Mouse (Mus musculus) forebrain, embryonic 15.5 days (tissue): ENCODE data around the gene Tbcd. TPM values are rescaled to one million over a fixed set of nuclear protein-coding genes. Genes with fewer than 3 reads are reported as not detected.
A peak's percentile ranks its signal among the peaks of the same experiment; 100 is the strongest.

Experiments used
- ATAC-seq: fragments of 200-750 bp; cut with Nextera tagmentation; replicated peaks from 2 replicates; pipeline ENCODE4 v1.8.0; 2017; ENCODE audit warnings: mild to moderate bottlenecking, moderate TSS enrichment, moderate library complexity
- H3K27ac ChIP-seq: fragments of 300-500 bp; sonication (generic); replicated peaks from 2 replicates; pipeline ENCODE4 v1.5.1; 2015; ENCODE audit warnings: mild to moderate bottlenecking, inconsistent platforms
- H3K27me3 ChIP-seq: fragments of 300-500 bp; sonication (generic); 2 replicates; pipeline ENCODE4 v1.6.1; 2015; ENCODE audit warnings: inconsistent platforms
- H3K36me3 ChIP-seq: fragments of 300-500 bp; sonication (generic); 2 replicates; pipeline ENCODE4 v1.6.1; 2015; ENCODE audit warnings: mild to moderate bottlenecking, inconsistent platforms
- H3K4me1 ChIP-seq: fragments of 300-500 bp; sonication (generic); 2 replicates; pipeline ENCODE4 v1.6.1; 2015; ENCODE audit warnings: inconsistent platforms
- H3K4me2 ChIP-seq: fragments of 300-500 bp; sonication (generic); replicated peaks from 2 replicates; pipeline ENCODE4 v1.6.1; 2015; ENCODE audit warnings: mild to moderate bottlenecking, inconsistent platforms
- H3K4me3 ChIP-seq: fragments of 300-500 bp; sonication (generic); 2 replicates; pipeline ENCODE4 v1.5.1; 2015; ENCODE audit warnings: mild to moderate bottlenecking, inconsistent platforms
- H3K9ac ChIP-seq: fragments of 300-500 bp; sonication (generic); replicated peaks from 2 replicates; pipeline ENCODE4 v1.6.1; 2015; ENCODE audit warnings: mild to moderate bottlenecking, inconsistent platforms
- H3K9me3 ChIP-seq: fragments of 300-500 bp; sonication (generic); 2 replicates; pipeline ENCODE4 v1.6.1; 2016; ENCODE audit warnings: inconsistent platforms
- WGBS: fragments of 180-500 bp; shearing (Covaris S2); methylation state at CpG from one replicate; pipeline ENCODE4 v1.1.7; 2015; ENCODE audit warnings: mixed read lengths; 5-methylcytosine and 5-hydroxymethylcytosine counted together
- polyA plus RNA-seq: library from polyadenylated mRNA; unstranded; fragments of >200 nt; fragmentation: Nextera tagmentation; extraction: Ambion mirVana; gene quantifications from 2 replicates; pipeline ENCODE4 v1.2.1, GENCODE M21; 2015

Gene Tbcd
- polyA plus RNA-seq, 1 experiment from 2014 or later = 55.2 TPM

DNA sequence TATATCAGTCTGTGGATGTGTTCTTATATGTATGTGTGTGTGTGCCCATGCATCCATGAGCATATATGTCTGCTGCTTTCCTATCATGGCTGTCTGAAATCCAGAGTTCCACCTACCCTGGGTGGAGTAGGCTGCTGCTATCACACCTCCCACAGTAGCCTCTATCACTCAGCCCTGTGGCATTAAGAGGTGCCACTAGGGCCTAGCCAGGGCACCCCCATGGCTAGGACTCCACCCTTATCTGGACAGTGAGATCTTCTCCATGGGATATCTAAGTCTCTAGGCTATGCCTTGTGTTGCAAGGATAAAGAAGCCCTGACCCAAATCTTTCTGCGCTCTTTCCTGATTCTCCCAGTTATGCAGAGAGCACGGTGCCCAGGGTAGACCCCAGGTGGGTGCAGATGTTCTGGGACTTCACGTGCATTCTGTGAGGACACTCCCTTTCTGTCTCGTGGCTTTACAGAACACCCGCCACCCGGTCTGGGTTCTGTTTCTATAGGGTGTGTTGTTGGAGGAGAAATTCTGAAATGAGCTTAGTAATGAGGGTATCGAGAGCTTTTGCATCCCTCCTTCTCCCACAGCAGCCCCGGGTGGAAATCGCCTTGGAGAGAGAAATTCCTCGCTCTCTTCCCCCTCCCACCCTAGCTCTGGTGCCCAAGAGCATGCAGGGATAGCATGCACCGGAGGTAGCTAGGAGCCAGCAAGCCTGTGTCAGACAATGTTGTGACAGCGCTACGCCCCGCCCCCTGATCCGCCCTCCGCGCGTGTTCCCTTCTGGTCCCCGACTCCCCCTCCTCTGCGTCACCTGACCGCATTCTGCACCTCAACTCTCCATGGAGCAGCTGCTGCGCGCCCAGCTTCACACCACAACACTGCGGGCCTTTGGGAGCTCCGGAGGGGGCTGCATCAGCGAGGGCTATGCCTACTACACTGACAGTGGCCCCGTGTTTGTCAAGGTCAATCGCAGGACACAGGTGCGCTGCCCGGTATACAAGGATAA is 17.3 kb upstream of the Tbcd start, which contains the start of gene Fn3k:
Fn3k (plus strand) TSS at position 758 of the 1,000 bp plus-strand sequence.
- H3K4me1 ChIP-seq = peaks cover 21% of the 10 kb centered on the region
- peak within 1 kb of the TSS; percentile 58 for H3K27ac ChIP-seq
- peak within 1 kb of the TSS; percentile 76 for H3K4me2 ChIP-seq
- ATAC-seq = peak; percentile 99
- H3K9me3 ChIP-seq = no peaks in the 10 kb centered on the region
- 7% methylated on average over 30 of the region's 30 CpGs for WGBS
- H3K4me3 ChIP-seq = peak within 1 kb of the TSS; percentile 48
- peaks cover 3% of the 10 kb centered on the region; the same call in 1 of the 2 replicates for H3K36me3 ChIP-seq
- no peaks in the 10 kb centered on the region for H3K27me3 ChIP-seq
- peak within 1 kb of the TSS; percentile 57 for H3K9ac ChIP-seq

DNA sequence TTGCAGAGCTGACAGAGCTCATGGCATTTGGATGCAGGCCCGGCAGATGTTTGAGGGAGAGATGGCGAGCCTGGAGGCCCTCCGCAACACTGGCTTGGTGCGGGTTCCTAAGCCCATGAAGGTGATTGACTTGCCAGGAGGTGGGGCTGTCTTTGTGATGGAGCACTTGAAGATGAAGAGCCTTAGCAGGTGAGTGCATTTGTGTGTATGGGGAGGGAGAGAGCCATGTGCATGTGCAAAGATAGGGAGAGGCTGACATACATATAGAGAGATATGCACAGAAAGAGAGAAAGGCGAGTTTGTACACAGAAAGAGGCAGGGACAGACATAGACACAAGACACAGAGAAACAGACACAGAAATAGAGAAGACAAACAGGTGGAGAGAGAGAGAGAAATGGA is 14.5 kb upstream of the Tbcd start:
- no peak for ATAC-seq
- no peak overlapping the region for H3K27ac ChIP-seq

DNA sequence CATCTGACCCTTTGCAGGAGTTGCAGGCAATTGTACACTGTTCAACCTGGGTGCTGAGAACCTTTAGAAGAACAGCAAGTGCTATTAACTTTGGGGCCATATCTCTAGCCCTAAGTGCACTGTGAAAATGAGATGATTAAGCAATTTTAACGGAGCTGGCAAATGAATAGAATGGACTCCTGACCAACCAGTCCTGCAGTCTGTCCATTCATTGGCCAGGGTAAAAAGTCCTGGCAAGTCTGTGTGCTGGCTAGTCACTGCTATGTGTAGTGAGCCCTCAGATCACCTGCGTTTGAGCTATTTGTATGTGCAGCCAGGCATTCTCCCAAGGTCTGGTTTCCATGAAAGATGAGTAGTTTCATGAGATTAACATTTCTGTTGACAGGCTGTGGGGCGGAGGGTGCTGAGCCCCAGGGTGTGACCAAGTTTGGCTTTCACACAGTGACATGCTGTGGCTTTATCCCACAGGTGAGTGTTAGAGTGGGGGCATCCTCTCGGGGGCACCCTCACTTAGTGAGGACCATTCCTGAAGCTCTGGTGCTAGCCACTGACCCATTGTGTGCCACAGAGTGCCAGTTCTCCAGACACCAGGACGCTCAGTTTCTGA is 12.0 kb upstream of the Tbcd start:
- H3K27ac ChIP-seq = no peak overlapping the region
- WGBS = 66% methylated on average over 5 of the region's 5 CpGs
- no peak overlapping the region for H3K4me3 ChIP-seq

More for the DNA sequence above, 14.5 kb upstream of the Tbcd start:
- Histone ChIP-seq H3K9ac (no peak overlapping the region), H3K4me3 (no peak overlapping the region), H3K27me3 (no peaks in the 10 kb centered on the region), H3K4me1 (peaks cover 21% of the 10 kb centered on the region), H3K9me3 (no peaks in the 10 kb centered on the region), H3K36me3 (no peaks in the 10 kb centered on the region), H3K4me2 (no peak overlapping the region)
- 79% methylated on average over 5 of the region's 5 CpGs for WGBS

DNA sequence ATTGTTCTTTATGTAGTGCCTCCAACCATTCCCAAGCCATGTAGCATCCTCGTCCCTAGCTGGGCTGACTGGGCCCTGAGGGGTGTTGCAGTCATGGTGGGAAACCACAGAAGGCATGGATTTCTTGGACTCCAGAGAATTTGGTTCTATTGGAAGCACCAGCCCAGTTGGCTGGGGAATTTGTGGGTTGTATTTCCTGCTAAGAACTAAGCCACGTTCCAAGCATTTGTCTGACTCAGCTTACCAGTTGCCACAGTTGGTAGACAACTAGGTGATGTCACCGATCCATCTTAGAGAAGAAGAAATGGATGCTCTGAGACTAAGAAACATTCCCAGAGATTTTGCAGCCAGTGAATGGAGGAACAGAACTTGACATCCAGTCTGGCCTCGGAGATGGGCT is 10.1 kb upstream of the Tbcd start:
- no peak overlapping the region for H3K9ac ChIP-seq
- H3K27ac ChIP-seq = no peak overlapping the region
- H3K36me3 ChIP-seq = no peaks in the 10 kb centered on the region
- H3K4me1 ChIP-seq = no peaks in the 10 kb centered on the region
- no peak overlapping the region for H3K4me3 ChIP-seq
- H3K9me3 ChIP-seq = no peaks in the 10 kb centered on the region
- H3K4me2 ChIP-seq = no peak overlapping the region
- no peak for ATAC-seq
- WGBS = 88% methylated on average over 4 of the region's 4 CpGs
- no peaks in the 10 kb centered on the region for H3K27me3 ChIP-seq

More for the DNA sequence above, 12.0 kb upstream of the Tbcd start:
- ATAC-seq = no peak
- 0 out of 2 replicates have a peak, but pooled peaks cover 8% of the 10 kb centered on the region for H3K4me1 ChIP-seq
- no peaks in the 10 kb centered on the region for H3K27me3 ChIP-seq
- no peak overlapping the region for H3K4me2 ChIP-seq
- no peaks in the 10 kb centered on the region for H3K36me3 ChIP-seq
- H3K9me3 ChIP-seq = no peaks in the 10 kb centered on the region
- no peak overlapping the region for H3K9ac ChIP-seq

DNA sequence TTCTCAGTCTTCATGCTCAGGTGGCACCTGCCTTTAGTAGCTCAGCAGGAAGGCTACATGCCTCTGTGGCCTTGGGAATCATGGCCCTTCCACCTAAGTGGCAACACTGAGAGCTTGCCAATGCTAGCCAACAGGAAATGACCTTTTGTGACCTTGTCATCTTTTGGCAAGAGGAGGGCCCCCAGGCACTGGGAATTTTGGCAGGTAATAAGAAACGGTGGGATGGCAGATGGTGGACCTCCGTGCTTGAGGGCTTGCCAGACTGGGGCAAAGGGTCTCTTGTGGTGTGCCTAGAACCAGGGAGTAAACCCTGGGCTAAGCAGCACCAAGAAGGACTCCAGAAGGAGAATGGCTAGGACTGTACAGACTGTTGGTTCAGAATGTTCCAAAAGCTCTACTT is 9.7 kb upstream of the Tbcd start:
- 66% methylated on average over 2 of the region's 2 CpGs for WGBS
- no peaks in the 10 kb centered on the region for H3K9me3 ChIP-seq
- no peak overlapping the region for H3K9ac ChIP-seq
- no peaks in the 10 kb centered on the region for H3K27me3 ChIP-seq
- no peaks in the 10 kb centered on the region for H3K36me3 ChIP-seq
- ATAC-seq = no peak
- no peak overlapping the region for H3K27ac ChIP-seq
- H3K4me3 ChIP-seq = no peak overlapping the region
- no peak overlapping the region for H3K4me2 ChIP-seq
- no peaks in the 10 kb centered on the region for H3K4me1 ChIP-seq

DNA sequence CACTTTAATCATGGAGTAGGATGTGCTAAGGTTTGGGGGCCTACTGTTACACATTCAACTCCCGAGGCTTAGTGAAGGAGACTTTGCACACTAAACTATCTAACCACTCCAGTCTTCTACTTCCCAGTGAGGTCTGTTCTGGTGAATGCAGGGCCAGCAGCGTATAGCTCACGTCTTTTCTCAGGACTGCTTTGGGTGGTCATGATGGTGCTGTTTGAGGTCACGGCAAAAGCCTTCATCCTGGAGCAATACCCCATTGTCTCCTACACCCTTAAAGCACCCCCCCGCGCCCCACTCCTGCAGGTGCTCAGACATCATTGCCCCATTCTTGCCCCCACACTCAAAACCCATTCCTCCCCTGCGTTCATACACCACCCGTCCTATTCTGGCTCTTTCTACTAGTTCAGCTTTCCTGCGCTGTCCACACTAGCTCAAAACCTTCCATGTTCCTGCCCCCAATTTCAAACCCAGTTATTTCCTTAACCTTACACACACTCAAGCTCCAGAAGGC is 478 bp upstream of the Tbcd start:
- no peak; the same call in 1 of the 2 replicates for ATAC-seq

DNA sequence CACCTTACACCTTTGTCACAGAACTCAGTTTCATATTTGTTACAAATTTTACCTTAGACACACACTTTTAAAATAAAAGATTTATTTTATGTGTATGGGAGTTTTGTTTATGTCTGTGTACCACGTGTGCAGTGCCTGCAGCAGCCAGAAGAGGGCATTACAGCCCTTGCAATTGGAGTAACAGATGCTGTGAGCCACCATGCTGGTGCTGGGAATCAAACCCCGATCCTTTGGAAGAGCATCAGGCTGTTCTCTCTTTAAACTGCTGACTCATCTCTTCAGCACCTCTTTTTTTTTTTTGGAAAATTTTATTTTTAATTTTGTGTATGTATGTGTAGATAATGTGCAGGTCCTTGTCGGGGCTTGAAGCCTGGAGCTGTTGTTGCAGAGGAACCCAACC is 6.1 kb downstream of the Tbcd start:
- Histone ChIP-seq H3K9ac (no peak overlapping the region), H3K4me2 (no peak overlapping the region), H3K27ac (no peak overlapping the region), H3K36me3 (peaks cover 64% of the 10 kb centered on the region), H3K27me3 (no peaks in the 10 kb centered on the region), H3K9me3 (no peaks in the 10 kb centered on the region), H3K4me3 (no peak overlapping the region), H3K4me1 (peaks cover 13% of the 10 kb centered on the region)
- WGBS = 89% methylated on average over 3 of the region's 3 CpGs
- no peak for ATAC-seq

More for the DNA sequence above, 478 bp upstream of the Tbcd start:
- Histone ChIP-seq H3K4me1 (peaks cover 27% of the 10 kb centered on the region), H3K27ac (peak overlapping the region; percentile 88), H3K9me3 (no peaks in the 10 kb centered on the region), H3K9ac (peak overlapping the region; percentile 22; the same call in 1 of the 2 replicates), H3K27me3 (no peaks in the 10 kb centered on the region), H3K36me3 (peaks cover 11% of the 10 kb centered on the region; the same call in 1 of the 2 replicates), H3K4me3 (peak overlapping the region; percentile 87), H3K4me2 (peak overlapping the region; percentile 73)
- WGBS = 20% methylated on average over 9 of the region's 9 CpGs

DNA sequence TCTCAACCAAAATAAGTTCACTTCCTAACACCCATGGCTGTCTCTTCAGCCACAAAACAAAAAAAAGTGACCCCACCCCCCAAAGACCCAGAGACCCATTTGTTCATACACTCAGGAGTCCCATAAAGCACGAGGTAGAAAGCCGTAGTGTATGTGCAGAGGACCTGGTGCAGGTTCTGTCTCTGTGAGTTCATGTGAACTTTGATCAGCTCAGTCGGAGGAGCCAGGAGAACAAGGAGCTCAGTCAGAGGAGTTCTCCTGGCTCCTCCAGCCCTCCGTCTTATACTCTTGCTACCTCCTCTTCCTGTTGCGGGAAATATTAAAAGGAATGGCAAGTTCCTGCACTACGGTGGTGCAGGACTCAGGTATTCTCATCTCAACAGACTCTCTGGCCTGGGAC is 15.7 kb downstream of the Tbcd start:
- Histone ChIP-seq H3K36me3 (peaks cover 51% of the 10 kb centered on the region), H3K4me2 (no peak overlapping the region), H3K4me1 (no peaks in the 10 kb centered on the region), H3K9me3 (no peaks in the 10 kb centered on the region), H3K27me3 (no peaks in the 10 kb centered on the region), H3K4me3 (no peak overlapping the region), H3K27ac (no peak overlapping the region), H3K9ac (no peak overlapping the region)
- 99% methylated on average over 6 of the region's 6 CpGs for WGBS
- no peak for ATAC-seq

DNA sequence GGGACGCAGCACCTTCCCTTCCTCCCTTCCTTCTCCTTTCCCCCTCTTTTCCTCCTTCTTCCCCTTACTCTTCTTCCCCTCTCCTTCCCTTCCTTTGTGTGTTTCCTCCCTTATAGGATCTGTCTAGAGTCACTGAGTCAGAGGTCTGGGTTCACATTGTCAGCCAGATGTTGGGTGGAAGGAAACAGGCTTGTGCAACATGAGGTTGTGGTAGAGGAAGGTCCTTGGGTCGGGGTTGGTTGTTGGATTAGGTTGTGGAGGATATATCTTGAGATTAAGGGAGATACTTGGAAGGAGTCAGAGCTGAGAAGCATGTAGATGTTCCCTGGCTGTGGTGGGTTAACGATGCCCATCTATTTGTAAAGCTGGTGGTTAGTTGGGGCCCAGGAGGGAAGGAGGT is 23.1 kb downstream of the Tbcd start:
- H3K36me3 ChIP-seq = peaks cover 19% of the 10 kb centered on the region; the same call in 1 of the 2 replicates
- no peak overlapping the region for H3K4me2 ChIP-seq
- no peaks in the 10 kb centered on the region for H3K27me3 ChIP-seq
- no peak overlapping the region for H3K9ac ChIP-seq
- H3K4me1 ChIP-seq = no peaks in the 10 kb centered on the region
- WGBS = 77% methylated on average over 3 of the region's 3 CpGs
- no peak overlapping the region for H3K27ac ChIP-seq
- H3K4me3 ChIP-seq = no peak overlapping the region
- H3K9me3 ChIP-seq = no peaks in the 10 kb centered on the region
- ATAC-seq = no peak

DNA sequence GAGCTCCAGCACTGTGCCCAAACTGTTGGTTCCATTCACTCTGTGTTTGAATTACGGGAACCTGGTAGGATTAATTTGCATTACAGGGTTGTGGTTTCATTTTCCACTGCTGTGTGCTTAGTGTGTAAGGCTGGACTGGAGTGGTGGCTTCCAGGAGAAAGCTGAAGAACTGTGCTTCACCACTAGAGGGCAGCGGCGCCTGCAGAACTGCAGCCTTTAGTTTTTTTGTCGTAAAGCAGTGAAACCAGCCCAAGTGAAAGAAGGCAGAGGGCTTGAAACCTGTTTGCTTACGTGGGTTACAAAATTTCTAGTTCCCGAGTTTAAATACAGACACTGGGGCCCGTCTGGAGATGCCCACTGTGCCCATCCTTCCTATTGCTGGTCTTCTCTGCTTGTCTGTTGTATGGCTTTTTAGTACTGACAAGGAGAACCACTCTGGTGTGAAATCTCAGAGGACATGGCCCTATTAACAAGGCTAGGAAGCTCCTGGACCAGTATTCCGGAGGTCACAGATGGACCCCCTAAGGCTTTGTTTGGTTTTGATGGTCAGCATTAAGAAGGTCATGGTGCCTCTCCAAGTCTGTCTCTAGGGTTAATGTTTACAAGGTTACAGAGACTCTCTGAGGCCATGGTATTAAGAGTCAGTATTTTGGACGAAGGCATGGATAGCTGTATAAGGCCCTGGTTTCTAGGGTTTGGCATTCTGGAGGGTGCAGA is 24.1 kb downstream of the Tbcd start:
- Histone ChIP-seq H3K36me3 (peaks cover 19% of the 10 kb centered on the region; the same call in 1 of the 2 replicates), H3K4me3 (no peak overlapping the region), H3K27ac (no peak overlapping the region), H3K27me3 (no peaks in the 10 kb centered on the region), H3K9ac (no peak overlapping the region), H3K4me2 (no peak overlapping the region), H3K9me3 (no peaks in the 10 kb centered on the region), H3K4me1 (no peaks in the 10 kb centered on the region)
- ATAC-seq = peak; percentile 38; the same call in 1 of the 2 replicates
- WGBS = 37% methylated on average over 9 of the region's 9 CpGs

DNA sequence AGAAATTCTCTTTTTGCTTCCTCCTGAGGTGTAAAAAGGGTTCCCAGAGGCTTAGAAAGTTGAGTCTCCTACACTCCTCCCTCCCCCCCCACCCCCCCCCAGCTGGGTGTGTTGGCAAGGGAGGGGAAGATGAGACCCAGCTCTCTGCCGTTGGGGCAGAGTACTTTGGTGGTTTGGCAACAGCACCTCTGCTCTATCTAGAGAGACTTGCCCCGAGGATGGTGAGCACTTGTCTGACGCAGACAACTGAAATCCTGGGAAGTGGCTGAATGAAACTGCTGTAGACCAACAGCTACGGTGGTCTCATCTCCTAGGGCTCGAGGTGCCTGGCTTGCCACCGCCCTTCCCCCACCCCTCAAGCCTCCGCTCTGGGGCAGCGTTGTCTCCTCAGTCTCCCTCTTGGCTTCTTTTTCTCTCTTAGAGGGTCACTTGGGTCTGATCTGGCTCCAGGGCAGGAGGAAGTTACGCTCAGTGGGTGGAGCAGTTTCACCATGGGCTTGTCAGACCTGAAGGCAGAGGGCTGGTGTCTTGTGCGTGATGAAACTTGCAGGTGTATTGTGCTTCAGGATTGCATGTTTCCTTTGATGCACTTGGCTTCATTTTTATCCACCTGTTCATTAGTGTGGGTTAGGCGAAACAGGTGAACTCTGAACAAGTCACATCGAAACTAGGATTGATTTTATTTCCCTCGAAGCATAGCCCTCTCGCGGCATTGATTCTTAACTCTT is 27.9 kb downstream of the Tbcd start:
- peaks cover 25% of the 10 kb centered on the region; the same call in 1 of the 2 replicates for H3K36me3 ChIP-seq

More for the DNA sequence above, 27.9 kb downstream of the Tbcd start:
- H3K27me3 ChIP-seq = no peaks in the 10 kb centered on the region
- no peak overlapping the region for H3K4me2 ChIP-seq
- H3K27ac ChIP-seq = no peak overlapping the region
- no peak overlapping the region for H3K4me3 ChIP-seq
- WGBS = 92% methylated on average over 15 of the region's 15 CpGs
- H3K4me1 ChIP-seq = no peaks in the 10 kb centered on the region
- no peak for ATAC-seq
- H3K9ac ChIP-seq = no peak overlapping the region
- H3K9me3 ChIP-seq = no peaks in the 10 kb centered on the region
